Mouse (Mus musculus) megakaryocyte progenitor cell, adult 5-6 weeks (primary cell): Measurements from ENCODE around the gene Hapln4. TPM values are rescaled to one million over a fixed set of nuclear protein-coding genes. Genes with fewer than 3 reads are reported as not detected.

ENCODE experiments used
- ATAC-seq: replicated peaks from 2 replicates; pipeline ENCODE4 v1.8.0; 2016; ENCODE audit warnings: mild to moderate bottlenecking, moderate TSS enrichment, inconsistent platforms; ENCODE audit not compliant: poor library complexity
- total RNA-seq, 2 experiments: library from RNA; stranded (forward) in 1 of 2; stranded (reverse) in 1 of 2; fragments of 157-497, 149-512 nt in 1 of 2; fragments of 200-1000 nt in 1 of 2; gene quantifications; 2 replicates each; pipeline versions ENCODE4 v1.2.3 to v1.2.4; 2015 to 2017

Gene Hapln4
- total RNA-seq, 2 experiments from 2014 or later, result not detected

DNA sequence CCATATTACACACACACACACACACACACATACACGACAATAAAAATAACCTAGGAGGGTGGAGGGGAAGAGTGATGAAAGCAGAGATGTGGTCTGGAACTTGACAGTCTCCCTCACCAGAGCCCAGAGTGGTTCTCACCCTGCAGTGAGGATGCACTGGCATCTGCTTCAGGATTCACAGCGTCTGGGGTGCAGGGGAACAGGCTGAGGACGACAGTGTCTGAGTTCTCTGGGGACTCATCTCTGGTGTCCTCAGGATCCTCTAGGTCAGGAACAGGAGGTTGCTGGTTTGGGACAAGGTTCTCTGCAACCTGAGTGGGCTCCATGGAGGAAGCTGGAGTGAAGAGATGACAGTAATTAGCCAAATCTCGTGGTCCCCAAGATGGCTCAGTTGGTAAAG is 54.6 kb downstream of the Hapln4 start:
- no peak for ATAC-seq

DNA sequence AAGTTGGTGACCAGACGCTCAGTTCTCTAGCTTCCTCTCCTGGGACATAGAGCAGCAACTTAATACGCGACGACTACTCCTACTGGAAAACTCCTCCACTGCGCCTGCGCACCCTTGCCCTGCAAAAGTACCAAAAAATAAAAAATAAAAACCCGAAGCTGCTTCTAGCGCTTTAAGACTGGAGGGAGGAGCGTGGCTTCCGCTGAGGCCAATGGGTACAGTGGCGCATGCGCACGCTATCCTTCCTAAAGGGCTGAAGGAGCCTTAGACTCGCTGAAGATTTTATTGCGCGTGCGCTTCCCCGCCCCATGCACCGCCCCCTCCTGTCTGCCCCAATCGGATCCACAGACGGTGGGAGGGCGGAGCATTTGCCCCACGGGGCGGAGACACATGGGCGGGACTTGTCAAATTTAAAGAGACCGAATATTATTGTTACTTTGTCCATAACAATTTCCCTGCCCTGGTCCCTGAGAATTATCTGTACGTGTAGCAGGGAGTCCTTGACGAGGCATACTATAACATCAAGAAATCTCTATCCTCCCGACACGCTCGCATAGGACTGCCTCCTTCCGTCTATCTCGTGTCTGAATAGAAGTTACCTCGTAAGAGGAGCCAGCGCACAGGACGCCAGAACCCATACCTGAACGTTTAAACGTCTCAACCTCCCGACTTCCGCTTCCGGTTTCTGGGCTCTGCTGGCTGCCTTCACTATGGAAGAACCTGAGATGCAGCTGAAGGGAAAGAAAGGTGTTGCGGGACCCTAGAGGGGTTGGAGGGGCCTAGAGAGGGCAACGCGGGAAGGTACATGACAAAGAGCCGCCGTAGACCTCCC is 56.0 kb downstream of the Hapln4 start, which contains the start of the genes Rfxank, Borcs8 and Mef2b:
Gene Rfxank (minus strand): TSS at position 129 of the 832 bp plus-strand sequence.
Gene Borcs8 (plus strand): TSS at position 474 of the 832 bp plus-strand sequence.
Gene Mef2b (plus strand): TSS at position 686 of the 832 bp plus-strand sequence.
- ATAC-seq, result peak; percentile 93

DNA sequence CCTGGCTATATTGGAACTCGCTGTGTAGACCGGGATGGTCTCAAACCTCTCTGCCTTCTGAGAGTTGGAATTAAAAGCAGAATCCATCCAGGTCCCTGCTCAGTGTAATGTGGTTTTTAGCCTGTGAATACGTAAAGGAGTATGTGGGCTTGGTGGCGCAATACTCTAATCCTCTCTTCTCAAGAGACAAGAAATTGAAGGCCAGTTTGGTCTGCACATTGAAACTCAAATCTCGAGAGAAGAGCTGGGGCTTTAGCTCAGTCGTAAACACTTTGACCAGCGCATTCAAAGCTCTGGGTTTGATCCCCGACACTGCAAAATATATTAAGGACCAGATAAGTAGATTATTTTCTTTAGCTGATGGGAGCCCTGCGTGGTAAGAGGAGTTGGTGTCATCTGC is 56.7 kb downstream of the Hapln4 start:
- ATAC-seq, result peak; percentile 22; the same call in 1 of the 2 replicates

Other genes starting within 250 kb of the Hapln4 start
- gene Cilp2, start 195.8 kb upstream of the Hapln4 start, total RNA-seq (2015), result not detected in 2 replicates
- not detected in 2 replicates for gene Cilp2, start 195.8 kb upstream of the Hapln4 start, total RNA-seq (2017)
- 0.49 and 0.52 TPM in 2 replicates for gene Tssk6, start 181.3 kb upstream of the Hapln4 start, total RNA-seq (2015)
- 0.08 and 0.57 TPM in 2 replicates for gene Tssk6, start 181.3 kb upstream of the Hapln4 start, total RNA-seq (2017)
- 48.2 and 51.8 TPM in 2 replicates for gene Ndufa13, start 180.9 kb upstream of the Hapln4 start, total RNA-seq (2015)
- 99.5 and 114 TPM in 2 replicates for gene Ndufa13, start 180.9 kb upstream of the Hapln4 start, total RNA-seq (2017)
- not detected in 2 replicates for gene Yjefn3, start 180.7 kb upstream of the Hapln4 start, total RNA-seq (2015)
- 0.37 TPM in 1 of 2 replicates, not detected in the other for gene Yjefn3, start 180.7 kb upstream of the Hapln4 start, total RNA-seq (2017)
- gene Gatad2a, start 87.1 kb upstream of the Hapln4 start, total RNA-seq (2015), result 71.4 and 75.1 TPM in 2 replicates
- gene Gatad2a, start 87.1 kb upstream of the Hapln4 start, total RNA-seq (2017), result 54.0 and 68.3 TPM in 2 replicates
- 24.0 and 24.6 TPM in 2 replicates for gene Mau2, start 40.7 kb upstream of the Hapln4 start, total RNA-seq (2015)
- gene Mau2, start 40.7 kb upstream of the Hapln4 start, total RNA-seq (2017), result 24.0 and 26.7 TPM in 2 replicates
- 8.4 and 11.4 TPM in 2 replicates for gene Sugp1, start 40.6 kb upstream of the Hapln4 start, total RNA-seq (2015)
- 22.2 and 32.1 TPM in 2 replicates for gene Sugp1, start 40.6 kb upstream of the Hapln4 start, total RNA-seq (2017)
- 0.54 TPM in 1 of 2 replicates, not detected in the other for gene Tm6sf2, start 10.5 kb upstream of the Hapln4 start, total RNA-seq (2015)
- gene Tm6sf2, start 10.5 kb upstream of the Hapln4 start, total RNA-seq (2017), result not detected in 2 replicates
- gene Ncan, start 37.4 kb downstream of the Hapln4 start, total RNA-seq (2015), result not detected in 2 replicates
- not detected in 2 replicates for gene Ncan, start 37.4 kb downstream of the Hapln4 start, total RNA-seq (2017)
- gene Nr2c2ap, start 47.9 kb downstream of the Hapln4 start, total RNA-seq (2015), result 38.4 and 45.6 TPM in 2 replicates
- 11.6 and 13.2 TPM in 2 replicates for gene Nr2c2ap, start 47.9 kb downstream of the Hapln4 start, total RNA-seq (2017)
- gene Rfxank, start 55.7 kb downstream of the Hapln4 start, total RNA-seq (2015), result 8.0 and 8.5 TPM in 2 replicates
- 5.7 and 5.9 TPM in 2 replicates for gene Rfxank, start 55.7 kb downstream of the Hapln4 start, total RNA-seq (2017)
- gene Borcs8, start 56.0 kb downstream of the Hapln4 start, total RNA-seq (2015), result 42.0 and 43.3 TPM in 2 replicates
- gene Borcs8, start 56.0 kb downstream of the Hapln4 start, total RNA-seq (2017), result 32.0 and 35.2 TPM in 2 replicates
- not detected in 2 replicates for gene Mef2b, start 56.3 kb downstream of the Hapln4 start, total RNA-seq (2015)
- gene Mef2b, start 56.3 kb downstream of the Hapln4 start, total RNA-seq (2017), result not detected in 2 replicates
- 9.0 and 16.0 TPM in 2 replicates for gene Tmem161a, start 88.9 kb downstream of the Hapln4 start, total RNA-seq (2015)
- 11.2 and 11.3 TPM in 2 replicates for gene Tmem161a, start 88.9 kb downstream of the Hapln4 start, total RNA-seq (2017)
- gene Slc25a42, start 128.8 kb downstream of the Hapln4 start, total RNA-seq (2015), result 2.5 and 2.8 TPM in 2 replicates
- gene Slc25a42, start 128.8 kb downstream of the Hapln4 start, total RNA-seq (2017), result 1.4 and 2.4 TPM in 2 replicates
- 32.2 and 53.8 TPM in 2 replicates for gene Sugp2, start 150.8 kb downstream of the Hapln4 start, total RNA-seq (2015)
- 44.2 and 45.7 TPM in 2 replicates for gene Sugp2, start 150.8 kb downstream of the Hapln4 start, total RNA-seq (2017)
- gene Armc6, start 151.0 kb downstream of the Hapln4 start, total RNA-seq (2015), result 7.1 and 9.2 TPM in 2 replicates
- 3.2 and 5.3 TPM in 2 replicates for gene Armc6, start 151.0 kb downstream of the Hapln4 start, total RNA-seq (2017)
- gene Homer3, start 199.4 kb downstream of the Hapln4 start, total RNA-seq (2015), result 4.2 and 5.8 TPM in 2 replicates
- 8.9 and 9.9 TPM in 2 replicates for gene Homer3, start 199.4 kb downstream of the Hapln4 start, total RNA-seq (2017)
- gene Ddx49, start 219.0 kb downstream of the Hapln4 start, total RNA-seq (2015), result 42.7 and 44.7 TPM in 2 replicates
- 163 and 172 TPM in 2 replicates for gene Ddx49, start 219.0 kb downstream of the Hapln4 start, total RNA-seq (2017)
- gene Cope, start 219.1 kb downstream of the Hapln4 start, total RNA-seq (2015), result 214 and 223 TPM in 2 replicates
- 129 and 151 TPM in 2 replicates for gene Cope, start 219.1 kb downstream of the Hapln4 start, total RNA-seq (2017)
- not detected in 2 replicates for gene Cers1, start 232.3 kb downstream of the Hapln4 start, total RNA-seq (2015)
- gene Cers1, start 232.3 kb downstream of the Hapln4 start, total RNA-seq (2017), result not detected in 2 replicates
- not detected in 2 replicates for gene Gdf1, start 246.4 kb downstream of the Hapln4 start, total RNA-seq (2015)
- not detected in 2 replicates for gene Gdf1, start 246.4 kb downstream of the Hapln4 start, total RNA-seq (2017)